Mouse (Mus musculus) midbrain, postnatal 0 days (tissue): ENCODE measurements around the gene Rpl13. TPM values are rescaled to one million over a fixed set of nuclear protein-coding genes. Genes with fewer than 3 reads are reported as not detected.

Experiments
- ATAC-seq: fragments of 200-750 bp; cut with Nextera tagmentation; 2 replicates; pipeline ENCODE4 v1.8.0; 2017; ENCODE audit warnings: moderate number of reproducible peaks, mild to moderate bottlenecking, moderate TSS enrichment, moderate library complexity; ENCODE audit not compliant: low FRiP score
- DNase-seq: peaks from one replicate; pipeline ENCODE4 v3.0.0-alpha.2; 2015; ENCODE audit warnings: low spot score
- H3K27ac ChIP-seq: fragments of 300-500 bp; sonication (generic); 2 replicates; pipeline ENCODE4 v1.5.1; 2014; ENCODE audit warnings: low read depth, mild to moderate bottlenecking, low read length, mixed read lengths
- H3K27me3 ChIP-seq: fragments of 300-500 bp; sonication (generic); 2 replicates; pipeline ENCODE4 v1.6.1; 2014; ENCODE audit warnings: low read length, control low read depth, mixed read lengths; ENCODE audit not compliant: insufficient read depth
- H3K36me3 ChIP-seq: fragments of 300-500 bp; sonication (generic); 2 replicates; pipeline ENCODE4 v1.6.1; 2014; ENCODE audit warnings: low read length, control low read depth, mixed read lengths; ENCODE audit not compliant: insufficient read depth
- H3K4me1 ChIP-seq: fragments of 300-500 bp; sonication (generic); 2 replicates; pipeline ENCODE4 v1.6.1; 2014; ENCODE audit warnings: mild to moderate bottlenecking, control low read depth, antibody characterized with exemption, low read length, mixed read lengths; ENCODE audit not compliant: insufficient read depth
- H3K4me2 ChIP-seq: fragments of 300-500 bp; sonication (generic); 2 replicates; pipeline ENCODE4 v1.6.1; 2014; ENCODE audit warnings: low read depth, mild to moderate bottlenecking, low read length, mixed read lengths; ENCODE audit not compliant: poor library complexity, severe bottlenecking
- H3K4me3 ChIP-seq: fragments of 300-500 bp; sonication (generic); 2 replicates; pipeline ENCODE4 v1.5.1; 2014; ENCODE audit warnings: low read depth, mild to moderate bottlenecking, low read length, moderate library complexity
- H3K9ac ChIP-seq: fragments of 300-500 bp; sonication (generic); replicated peaks from 2 replicates; pipeline ENCODE4 v1.6.1; 2014; ENCODE audit warnings: mild to moderate bottlenecking, low read length, moderate library complexity, mixed read lengths; ENCODE audit not compliant: poor library complexity, severe bottlenecking
- H3K9me3 ChIP-seq: fragments of 300-500 bp; sonication (generic); 2 replicates; pipeline ENCODE4 v1.6.1; 2016; ENCODE audit warnings: low read length, control low read depth
- CTCF ChIP-seq: IDR thresholded peaks from 2 replicates; pipeline ENCODE4 v1.5.1; 2016; ENCODE audit warnings: antibody characterized with exemption, mild to moderate bottlenecking
- WGBS: fragments of 180-500 bp; shearing (Covaris S2); extraction: QIAGEN DNeasy Blood & Tissue Kit; methylation state at CpG from one replicate; pipeline ENCODE4 v1.1.7; 2014; 5-methylcytosine and 5-hydroxymethylcytosine counted together
- polyA plus RNA-seq: library from polyadenylated mRNA; unstranded; fragments of >200 nt; fragmentation: Nextera tagmentation; extraction: Ambion mirVana; gene quantifications from 2 replicates; pipeline ENCODE4 v1.2.1, GENCODE M21; 2015
- total RNA-seq: library from RNA; depleted of rRNA; stranded (reverse); fragments of >200 nt; gene quantifications from 2 replicates; pipeline ENCODE4 v1.2.3, GENCODE M21; 2014

Gene Rpl13
- total and polyA plus RNA-seq, 2 experiments from 2014 or later = 821 to 2,785 TPM

DNA sequence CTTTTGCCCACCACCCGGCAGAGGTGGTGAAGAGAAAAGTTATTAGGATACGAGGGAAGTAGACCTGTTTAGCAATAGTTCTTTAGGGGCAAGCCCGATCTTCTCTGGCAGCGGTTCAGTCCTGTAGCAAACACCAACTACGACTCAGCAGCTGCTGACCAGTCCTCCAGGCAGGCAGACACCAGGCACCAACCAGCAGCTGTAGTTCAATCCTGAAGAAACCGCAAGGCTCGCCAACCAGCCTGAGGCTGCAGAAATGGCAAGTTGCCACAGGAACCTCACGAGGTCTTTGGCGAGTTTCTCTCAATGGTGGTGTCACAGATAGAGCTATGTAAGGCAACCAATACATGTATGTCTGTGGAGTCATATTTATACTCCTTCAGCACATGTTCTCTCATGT lies 10.7 kb downstream of the Rpl13 start:
- Histone ChIP-seq H3K4me3 (no peak overlapping the region), H3K27ac (no peak overlapping the region), H3K9me3 (no peaks in the 10 kb centered on the region), H3K4me2 (no peak overlapping the region), H3K9ac (no peak overlapping the region), H3K27me3 (peaks cover 13% of the 10 kb centered on the region), H3K4me1 (0 out of 2 replicates have a peak, but pooled peaks cover 4% of the 10 kb centered on the region), H3K36me3 (no peaks in the 10 kb centered on the region)
- no peak for DNase-seq
- WGBS = 81% methylated on average over 9 of the region's 9 CpGs
- no peak for TF ChIP-seq CTCF
- ATAC-seq = no peak

DNA sequence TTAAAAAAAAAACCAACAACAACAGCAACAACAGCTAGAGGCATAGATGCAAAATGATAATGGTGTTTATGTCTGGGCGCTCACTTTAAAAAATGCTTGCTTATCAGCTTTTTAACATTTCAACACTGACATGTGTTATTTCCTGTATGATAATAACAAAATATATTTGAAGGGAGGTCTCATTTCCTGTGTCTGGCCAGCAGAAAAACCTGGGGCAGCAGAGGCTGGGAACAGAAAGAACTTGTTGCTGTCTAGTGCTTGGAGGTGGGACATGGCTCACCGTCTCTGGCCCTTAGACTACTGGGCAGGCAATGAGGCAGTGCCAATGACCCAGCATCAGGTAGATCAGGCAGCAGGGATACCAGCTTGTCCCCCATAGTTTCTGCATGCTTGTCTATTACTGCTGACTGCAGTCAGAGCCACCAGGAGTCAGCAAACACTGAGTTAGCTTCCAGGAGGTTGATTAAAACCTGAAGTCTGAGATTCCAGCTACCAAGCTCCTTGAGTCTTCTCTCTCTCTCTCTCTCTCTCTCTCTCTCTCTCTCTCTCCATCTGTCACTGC lies 11.8 kb downstream of the Rpl13 start:
- no peak overlapping the region for H3K27ac ChIP-seq
- peak; percentile 59 for TF ChIP-seq CTCF
- H3K9ac ChIP-seq = no peak overlapping the region
- ATAC-seq (no peak), DNase-seq (peak; percentile 43)
- H3K27me3 ChIP-seq = peaks cover 19% of the 10 kb centered on the region
- no peaks in the 10 kb centered on the region for H3K9me3 ChIP-seq
- no peaks in the 10 kb centered on the region for H3K36me3 ChIP-seq
- no peak overlapping the region for H3K4me2 ChIP-seq
- H3K4me3 ChIP-seq = no peak overlapping the region
- 72% methylated on average over 2 of the region's 2 CpGs for WGBS
- 0 out of 2 replicates have a peak, but pooled peaks cover 4% of the 10 kb centered on the region for H3K4me1 ChIP-seq

DNA sequence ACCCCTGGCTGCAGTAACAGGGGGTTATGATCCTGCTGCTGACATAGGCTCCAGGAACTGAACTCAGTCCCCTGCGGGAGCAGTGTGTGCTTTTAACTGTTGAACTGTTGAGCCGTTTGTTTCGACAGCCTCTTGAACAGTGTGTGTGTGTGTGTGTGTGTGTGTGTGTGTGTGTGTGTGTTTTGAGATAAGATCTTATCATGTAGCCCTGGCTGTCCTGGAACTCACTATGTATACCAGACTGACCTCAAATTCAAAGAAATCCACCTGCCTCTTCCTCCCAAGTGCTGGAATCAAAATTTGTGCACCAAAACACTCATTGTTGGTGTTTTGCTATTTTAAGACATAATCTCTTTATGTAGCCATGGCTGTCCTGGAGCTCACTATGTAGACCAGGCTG lies 12.5 kb downstream of the Rpl13 start:
- ATAC-seq = no peak
- WGBS = 74% methylated on average over 3 of the region's 3 CpGs
- no peak for TF ChIP-seq CTCF

DNA sequence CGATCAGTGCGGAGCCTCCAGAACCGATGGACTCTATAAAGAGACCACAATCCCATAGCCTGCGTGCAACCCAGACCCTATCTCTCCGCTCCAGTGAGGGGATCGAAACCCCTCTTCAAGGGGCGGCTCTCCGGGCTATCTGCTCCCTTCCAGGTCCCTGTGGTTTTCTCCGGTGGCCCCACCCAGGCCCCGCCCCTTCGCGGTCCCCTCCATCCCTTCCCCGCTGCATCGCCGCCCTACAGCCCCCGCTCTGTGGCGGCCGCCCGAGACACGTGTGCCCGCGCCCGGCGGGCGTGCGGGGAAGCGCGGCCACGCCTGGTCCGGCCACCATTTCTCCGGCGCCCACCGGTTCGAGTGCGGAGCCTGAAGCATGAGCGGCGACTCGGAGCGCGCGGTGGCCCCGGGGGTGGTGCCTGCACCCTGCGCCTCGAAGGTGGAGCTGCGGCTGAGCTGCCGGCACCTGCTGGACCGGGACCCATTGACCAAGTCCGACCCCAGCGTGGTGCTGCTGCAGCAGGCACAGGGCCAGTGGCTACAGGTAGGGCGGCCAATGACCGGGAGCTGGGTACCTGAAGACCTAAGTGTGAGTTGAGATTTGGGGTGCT lies 15.1 kb downstream of the Rpl13 start, which contains the start of gene Cpne7:
Gene Cpne7, plus strand, starts transcription at position 248 of the 605 bp plus-strand sequence.
- ATAC-seq = peak; percentile 27; the same call in 1 of the 2 replicates
- H3K4me3 ChIP-seq = peak within 1 kb of the TSS; percentile 51

More for the DNA sequence above, 12.5 kb downstream of the Rpl13 start:
- H3K27ac ChIP-seq = no peak overlapping the region
- H3K4me3 ChIP-seq = no peak overlapping the region
- H3K36me3 ChIP-seq = no peaks in the 10 kb centered on the region
- H3K9ac ChIP-seq = no peak overlapping the region
- H3K4me2 ChIP-seq = no peak overlapping the region
- H3K9me3 ChIP-seq = no peaks in the 10 kb centered on the region
- 0 out of 2 replicates have a peak, but pooled peaks cover 4% of the 10 kb centered on the region for H3K4me1 ChIP-seq
- peaks cover 19% of the 10 kb centered on the region for H3K27me3 ChIP-seq
- no peak for DNase-seq

DNA sequence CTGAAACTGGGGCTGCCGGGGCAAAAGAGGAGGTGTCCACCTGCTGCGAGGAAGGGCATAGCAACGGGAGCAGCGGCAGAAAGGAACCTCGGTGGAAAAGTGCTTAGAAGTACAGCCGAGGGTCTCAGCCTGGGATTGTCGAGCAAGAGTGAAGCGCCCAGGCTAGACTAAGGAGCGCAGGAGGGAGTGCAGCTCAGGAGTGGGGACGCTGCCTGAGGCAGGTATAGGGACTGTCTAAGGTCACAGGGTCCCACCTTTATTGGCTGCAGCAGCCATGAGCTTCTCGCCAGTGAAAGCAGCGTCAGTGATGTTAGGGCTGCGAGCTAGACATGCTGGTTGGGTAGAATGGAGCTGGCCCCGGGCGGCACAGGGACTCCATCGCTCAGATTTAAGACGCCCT lies 15.6 kb downstream of the Rpl13 start:
- 1% methylated on average over 17 of the region's 17 CpGs for WGBS

More for the DNA sequence above, 15.1 kb downstream of the Rpl13 start, which contains the start of gene Cpne7:
- Histone ChIP-seq H3K9me3 (no peaks in the 10 kb centered on the region), H3K27ac (no peak within 1 kb of the TSS), H3K4me1 (0 out of 2 replicates have a peak, but pooled peaks cover 4% of the 10 kb centered on the region), H3K36me3 (no peaks in the 10 kb centered on the region), H3K27me3 (peaks cover 19% of the 10 kb centered on the region), H3K4me2 (peak within 1 kb of the TSS; percentile 87), H3K9ac (peak within 1 kb of the TSS; percentile 61)
- WGBS = under 1% methylated on average over 39 of the region's 51 CpGs
- DNase-seq = no peak
- TF ChIP-seq CTCF = no peak

DNA sequence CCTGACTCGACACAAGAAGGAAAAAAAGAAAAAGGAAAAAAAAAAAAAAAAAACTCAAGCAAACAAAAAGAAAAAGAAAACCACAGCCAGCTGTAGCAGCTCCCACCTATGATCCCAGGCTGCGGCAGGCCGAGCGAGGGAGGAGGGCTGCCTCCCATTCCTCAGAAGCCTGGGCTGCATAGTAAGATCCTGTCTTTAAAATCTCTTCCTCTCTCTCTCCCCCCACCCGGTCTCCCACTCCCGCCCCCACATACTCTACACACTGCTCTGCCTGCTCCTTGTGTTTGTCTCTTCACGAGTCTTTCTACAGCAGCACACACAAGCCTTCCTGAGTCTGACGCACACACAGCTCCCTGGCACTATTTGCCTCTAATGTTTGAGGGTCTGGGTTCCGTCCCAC lies 19.9 kb downstream of the Rpl13 start:
- Histone ChIP-seq H3K27me3 (peaks cover 11% of the 10 kb centered on the region), H3K9me3 (no peaks in the 10 kb centered on the region), H3K9ac (no peak overlapping the region), H3K4me2 (no peak overlapping the region), H3K36me3 (no peaks in the 10 kb centered on the region), H3K4me1 (0 out of 2 replicates have a peak, but pooled peaks cover 3% of the 10 kb centered on the region), H3K4me3 (no peak overlapping the region), H3K27ac (no peak overlapping the region)
- TF ChIP-seq CTCF = no peak
- ATAC-seq = no peak
- DNase-seq = no peak
- 70% methylated on average over 9 of the region's 9 CpGs for WGBS

More for the DNA sequence above, 15.6 kb downstream of the Rpl13 start:
- TF ChIP-seq CTCF = no peak
- Histone ChIP-seq H3K27me3 (peaks cover 19% of the 10 kb centered on the region), H3K9ac (peak overlapping the region; percentile 61), H3K36me3 (no peaks in the 10 kb centered on the region), H3K4me1 (0 out of 2 replicates have a peak, but pooled peaks cover 4% of the 10 kb centered on the region), H3K4me3 (peak overlapping the region; percentile 51), H3K27ac (no peak overlapping the region), H3K4me2 (peak overlapping the region; percentile 87), H3K9me3 (no peaks in the 10 kb centered on the region)
- DNase-seq = no peak
- ATAC-seq = no peak
